Mouse (Mus musculus): ENCODE measurements around the gene Cyth2. TPM values are rescaled to one million over a fixed set of nuclear protein-coding genes. Genes with fewer than 3 reads are reported as not detected.

Gene Cyth2
- polyA plus RNA-seq, 1 experiment from 2014 or later, result 327 TPM

DNA sequence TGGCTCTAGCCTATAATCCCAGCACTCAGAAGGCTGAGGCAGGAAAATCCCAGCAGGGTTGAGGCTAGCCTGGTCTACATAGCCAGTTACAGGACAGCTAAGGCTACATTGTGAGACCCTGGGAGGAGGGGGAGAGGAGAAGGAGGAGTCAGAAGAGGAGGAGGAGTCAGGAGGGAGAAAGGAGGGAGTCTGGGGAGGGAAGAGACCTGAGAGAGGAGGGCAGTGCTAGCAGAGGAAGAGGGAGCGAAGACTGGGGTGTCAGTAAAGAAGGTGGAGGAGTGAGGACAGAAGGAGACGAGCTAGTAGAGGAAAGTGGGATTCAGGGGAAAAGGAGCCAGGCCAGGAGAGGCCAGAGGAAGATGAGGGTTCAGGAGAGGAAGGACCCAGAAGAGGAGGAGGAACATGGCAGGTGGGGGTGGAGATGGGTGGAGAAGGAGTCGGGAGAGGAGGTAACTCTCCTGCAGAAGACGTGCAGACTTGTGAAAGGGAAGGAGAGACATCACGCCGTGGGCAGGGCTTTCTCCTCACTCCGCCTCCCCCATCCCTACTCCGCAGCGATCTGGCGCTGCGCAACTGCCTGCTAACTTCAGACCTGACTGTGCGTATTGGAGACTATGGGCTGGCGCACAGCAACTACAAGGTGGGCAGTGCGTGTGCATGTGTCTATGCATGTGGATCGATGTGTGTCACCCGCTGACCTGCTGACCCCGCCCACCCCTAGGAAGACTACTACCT is 22.5 kb downstream of the Cyth2 start:
- peaks cover 3% of the 10 kb centered on the region; the same call in 1 of the 2 replicates for H3K9me3 ChIP-seq (ENCODE audit: control insufficient read depth, low read length)
- no peak overlapping the region for H3K9ac ChIP-seq (replicated peaks; ENCODE audit: low read depth, low read length)
- WGBS, result 81% methylated on average over 17 of the region's 17 CpGs
- H3K4me2 ChIP-seq (ENCODE audit: low read length), result no peak overlapping the region
- peaks cover 10% of the 10 kb centered on the region for H3K4me1 ChIP-seq (replicated peaks; ENCODE audit: control insufficient read depth, insufficient read depth, low read length)
- no peak overlapping the region for H3K4me3 ChIP-seq (replicated peaks; ENCODE audit: low read length)
- peaks cover 50% of the 10 kb centered on the region for H3K36me3 ChIP-seq (ENCODE audit: control insufficient read depth, insufficient read depth)
- no peak overlapping the region for H3K27ac ChIP-seq (ENCODE audit: low read length)
- 0 out of 2 replicates have a peak, but pooled peaks have one; percentile 20 for ATAC-seq
- H3K27me3 ChIP-seq (replicated peaks; ENCODE audit: control insufficient read depth, insufficient read depth, low read length), result no peaks in the 10 kb centered on the region

DNA sequence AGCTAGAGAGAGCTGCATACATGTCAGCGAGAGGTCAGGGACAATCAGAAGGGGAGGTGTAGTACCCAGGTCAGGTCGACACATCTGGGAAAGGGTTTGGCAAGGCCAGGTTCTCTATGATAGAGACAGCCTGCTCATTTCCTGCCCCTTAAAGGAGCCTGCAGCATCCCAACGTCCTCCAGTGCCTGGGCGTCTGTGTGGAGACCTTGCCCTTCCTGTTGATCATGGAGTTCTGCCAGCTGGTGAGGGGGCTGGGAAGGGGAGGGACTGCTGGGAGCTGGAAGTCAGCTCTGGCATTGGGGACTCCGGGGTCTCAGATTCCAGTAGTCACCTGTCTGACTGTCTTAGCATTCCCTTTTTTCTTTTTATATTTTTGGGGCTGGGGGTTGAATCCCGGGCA is 23.7 kb downstream of the Cyth2 start:
- peaks cover 18% of the 10 kb centered on the region for H3K4me1 ChIP-seq (replicated peaks; ENCODE audit: control insufficient read depth, insufficient read depth, low read length)
- 89% methylated on average over 6 of the region's 6 CpGs for WGBS
- H3K4me3 ChIP-seq (replicated peaks; ENCODE audit: low read length), result no peak overlapping the region
- no peaks in the 10 kb centered on the region for H3K27me3 ChIP-seq (replicated peaks; ENCODE audit: control insufficient read depth, insufficient read depth, low read length)
- H3K36me3 ChIP-seq (ENCODE audit: control insufficient read depth, insufficient read depth), result peaks cover 47% of the 10 kb centered on the region
- no peak overlapping the region for H3K27ac ChIP-seq (ENCODE audit: low read length)
- H3K4me2 ChIP-seq (ENCODE audit: low read length), result no peak overlapping the region
- no peak for ATAC-seq
- peaks cover 3% of the 10 kb centered on the region; the same call in 1 of the 2 replicates for H3K9me3 ChIP-seq (ENCODE audit: control insufficient read depth, low read length)
- no peak overlapping the region for H3K9ac ChIP-seq (replicated peaks; ENCODE audit: low read depth, low read length)

DNA sequence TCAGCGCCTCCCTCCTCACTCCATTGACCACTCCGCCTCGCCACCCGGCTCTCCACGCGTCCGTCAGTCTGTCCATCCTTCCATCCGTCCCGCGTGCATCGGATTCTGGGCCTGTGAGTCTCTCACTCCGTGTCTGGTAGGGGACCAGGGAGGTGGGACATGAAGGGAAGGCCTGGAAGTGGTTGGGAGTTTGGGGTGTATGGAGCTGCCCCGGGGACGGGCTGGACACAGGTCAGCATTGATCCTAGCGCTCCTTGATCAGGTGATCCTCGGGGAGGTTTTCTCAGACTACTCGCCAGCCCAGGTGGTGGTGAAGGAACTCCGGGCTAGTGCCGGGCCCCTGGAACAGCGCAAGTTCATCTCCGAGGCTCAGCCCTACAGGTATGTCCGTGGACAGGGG is 26.7 kb downstream of the Cyth2 start:
- no peak overlapping the region for H3K9ac ChIP-seq (replicated peaks; ENCODE audit: low read depth, low read length)
- peaks cover 31% of the 10 kb centered on the region for H3K36me3 ChIP-seq (ENCODE audit: control insufficient read depth, insufficient read depth)

DNA sequence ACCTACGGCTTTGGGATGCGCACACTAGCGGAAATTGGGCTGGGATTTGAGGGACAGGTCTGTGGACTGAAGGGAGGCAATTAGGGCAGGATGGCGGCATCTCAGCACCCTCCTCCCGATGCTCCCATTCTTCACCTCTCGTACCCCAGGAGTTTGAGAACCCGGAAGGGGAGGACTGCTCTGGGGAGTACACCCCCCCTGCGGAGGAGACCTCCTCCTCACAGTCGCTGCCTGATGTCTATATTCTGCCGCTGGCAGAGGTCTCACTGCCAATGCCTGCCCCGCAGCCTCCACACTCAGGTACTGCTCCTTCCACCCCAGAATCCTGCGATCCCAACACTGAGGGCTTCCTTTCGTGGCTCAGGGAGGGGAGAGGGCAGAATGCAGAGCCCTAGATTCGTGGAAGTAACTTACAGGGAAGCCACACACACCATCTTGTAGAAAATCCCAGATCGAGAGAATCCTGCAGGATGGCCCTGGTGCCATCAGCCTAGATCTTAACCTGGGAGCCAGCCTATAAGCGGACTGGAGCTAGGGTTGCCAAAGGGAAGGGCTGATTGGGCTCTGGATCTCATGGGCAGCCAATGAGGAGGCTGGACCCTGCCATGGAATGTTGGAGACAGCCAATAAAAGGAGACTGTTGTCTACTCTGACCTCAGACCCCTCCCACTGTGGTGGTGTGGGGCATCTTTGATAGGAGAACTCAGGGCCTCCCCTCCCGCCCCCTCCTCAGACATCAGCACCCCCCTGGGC is 27.5 kb downstream of the Cyth2 start:
- H3K27me3 ChIP-seq (replicated peaks; ENCODE audit: control insufficient read depth, insufficient read depth, low read length), result no peaks in the 10 kb centered on the region
- H3K4me1 ChIP-seq (replicated peaks; ENCODE audit: control insufficient read depth, insufficient read depth, low read length), result peaks cover 21% of the 10 kb centered on the region
- peak overlapping the region; percentile 92 for H3K9ac ChIP-seq (replicated peaks; ENCODE audit: low read depth, low read length)
- H3K9me3 ChIP-seq (ENCODE audit: control insufficient read depth, low read length), result peaks cover 3% of the 10 kb centered on the region; the same call in 1 of the 2 replicates
- WGBS, result 12% methylated on average over 17 of the region's 17 CpGs
- H3K4me3 ChIP-seq (replicated peaks; ENCODE audit: low read length), result peak overlapping the region; percentile 95
- peaks cover 26% of the 10 kb centered on the region for H3K36me3 ChIP-seq (ENCODE audit: control insufficient read depth, insufficient read depth)
- H3K27ac ChIP-seq (ENCODE audit: low read length), result no peak overlapping the region; the same call in 1 of the 2 replicates
- 0 out of 2 replicates have a peak, but pooled peaks have one; percentile 7 for ATAC-seq
- H3K4me2 ChIP-seq (ENCODE audit: low read length), result peak overlapping the region; percentile 93

More for the DNA sequence above, 26.7 kb downstream of the Cyth2 start:
- no peak overlapping the region for H3K4me3 ChIP-seq (replicated peaks; ENCODE audit: low read length)
- no peak for ATAC-seq
- no peak overlapping the region for H3K27ac ChIP-seq (ENCODE audit: low read length)
- no peaks in the 10 kb centered on the region for H3K27me3 ChIP-seq (replicated peaks; ENCODE audit: control insufficient read depth, insufficient read depth, low read length)
- H3K4me2 ChIP-seq (ENCODE audit: low read length), result no peak overlapping the region
- 90% methylated on average over 22 of the region's 22 CpGs for WGBS
- peaks cover 3% of the 10 kb centered on the region; the same call in 1 of the 2 replicates for H3K9me3 ChIP-seq (ENCODE audit: control insufficient read depth, low read length)
- peaks cover 21% of the 10 kb centered on the region for H3K4me1 ChIP-seq (replicated peaks; ENCODE audit: control insufficient read depth, insufficient read depth, low read length)

DNA sequence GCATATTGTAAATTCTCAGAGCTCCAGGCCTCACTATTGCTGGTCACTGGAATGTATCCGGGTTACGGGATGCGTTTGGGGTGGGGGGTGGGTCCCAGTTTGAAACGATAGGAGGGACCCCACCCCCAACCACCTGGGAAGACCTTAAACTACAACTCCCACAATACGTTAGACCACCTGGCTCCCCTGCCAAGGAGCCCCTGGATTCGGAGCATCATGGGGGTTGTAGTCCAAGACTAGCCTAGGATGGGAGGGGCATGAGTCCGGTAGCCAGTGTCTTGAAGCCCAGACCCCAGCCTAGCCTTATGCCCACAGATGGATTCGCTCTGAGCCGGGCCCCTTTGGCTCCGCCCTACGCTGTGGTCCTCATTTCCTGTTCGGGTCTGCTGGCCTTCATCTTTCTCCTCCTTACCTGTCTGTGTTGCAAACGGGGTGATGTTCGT is 28.2 kb downstream of the Cyth2 start:
- H3K4me2 ChIP-seq (ENCODE audit: low read length), result peak overlapping the region; percentile 93
- H3K27ac ChIP-seq (ENCODE audit: low read length), result peak overlapping the region; percentile 90
- H3K4me3 ChIP-seq (replicated peaks; ENCODE audit: low read length), result peak overlapping the region; percentile 95
- WGBS, result under 1% methylated on average over 14 of the region's 14 CpGs
- H3K27me3 ChIP-seq (replicated peaks; ENCODE audit: control insufficient read depth, insufficient read depth, low read length), result no peaks in the 10 kb centered on the region
- H3K36me3 ChIP-seq (ENCODE audit: control insufficient read depth, insufficient read depth), result peaks cover 26% of the 10 kb centered on the region
- peak; percentile 39 for ATAC-seq
- peaks cover 3% of the 10 kb centered on the region; the same call in 1 of the 2 replicates for H3K9me3 ChIP-seq (ENCODE audit: control insufficient read depth, low read length)
- peak overlapping the region; percentile 92 for H3K9ac ChIP-seq (replicated peaks; ENCODE audit: low read depth, low read length)
- H3K4me1 ChIP-seq (replicated peaks; ENCODE audit: control insufficient read depth, insufficient read depth, low read length), result peaks cover 21% of the 10 kb centered on the region

DNA sequence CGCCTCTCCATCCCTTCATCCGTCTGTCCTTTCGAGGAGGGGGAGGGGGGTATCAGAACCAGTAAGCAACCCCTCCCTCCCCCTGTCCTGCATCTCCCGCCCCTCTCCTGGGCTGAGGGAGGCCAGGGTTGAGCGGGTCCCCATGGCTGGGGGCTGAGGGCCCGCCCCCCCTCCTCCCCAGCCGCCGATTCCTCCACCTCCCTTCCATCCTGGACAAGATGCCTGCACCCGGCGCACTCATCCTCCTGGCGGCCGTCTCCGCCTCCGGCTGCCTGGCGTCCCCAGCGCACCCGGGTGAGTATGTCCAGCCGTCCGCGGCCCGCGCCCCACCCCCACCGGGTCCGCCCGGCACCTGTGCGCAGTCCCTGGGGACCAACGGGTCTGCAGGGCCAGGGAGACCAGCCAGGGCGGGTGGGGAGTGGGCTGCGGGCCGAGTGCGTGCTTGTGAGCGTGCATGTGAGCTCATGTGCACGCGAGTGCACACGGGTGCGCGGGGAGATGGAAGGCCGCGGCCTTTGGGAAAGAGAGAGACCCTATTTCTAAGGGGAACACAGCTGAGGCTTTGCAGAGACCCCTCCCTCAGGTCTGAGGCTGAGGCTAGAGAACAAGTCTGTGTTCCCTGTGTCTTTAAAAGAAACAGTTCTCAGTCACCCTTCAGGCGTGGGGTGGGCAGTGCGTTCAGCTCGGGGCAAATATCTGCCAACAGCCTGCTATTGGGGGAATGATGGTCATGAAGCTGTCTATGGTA is 28.8 kb downstream of the Cyth2 start:
- H3K27ac ChIP-seq (ENCODE audit: low read length), result peak overlapping the region; percentile 90
- no peaks in the 10 kb centered on the region for H3K27me3 ChIP-seq (replicated peaks; ENCODE audit: control insufficient read depth, insufficient read depth, low read length)
- H3K4me1 ChIP-seq (replicated peaks; ENCODE audit: control insufficient read depth, insufficient read depth, low read length), result peaks cover 21% of the 10 kb centered on the region
- peak overlapping the region; percentile 93 for H3K4me2 ChIP-seq (ENCODE audit: low read length)
- peak overlapping the region; percentile 95 for H3K4me3 ChIP-seq (replicated peaks; ENCODE audit: low read length)
- ATAC-seq, result peak; percentile 31
- peaks cover 3% of the 10 kb centered on the region; the same call in 1 of the 2 replicates for H3K9me3 ChIP-seq (ENCODE audit: control insufficient read depth, low read length)
- WGBS, result under 1% methylated on average over 36 of the region's 42 CpGs
- H3K36me3 ChIP-seq (ENCODE audit: control insufficient read depth, insufficient read depth), result peaks cover 26% of the 10 kb centered on the region
- H3K9ac ChIP-seq (replicated peaks; ENCODE audit: low read depth, low read length), result peak overlapping the region; percentile 92

DNA sequence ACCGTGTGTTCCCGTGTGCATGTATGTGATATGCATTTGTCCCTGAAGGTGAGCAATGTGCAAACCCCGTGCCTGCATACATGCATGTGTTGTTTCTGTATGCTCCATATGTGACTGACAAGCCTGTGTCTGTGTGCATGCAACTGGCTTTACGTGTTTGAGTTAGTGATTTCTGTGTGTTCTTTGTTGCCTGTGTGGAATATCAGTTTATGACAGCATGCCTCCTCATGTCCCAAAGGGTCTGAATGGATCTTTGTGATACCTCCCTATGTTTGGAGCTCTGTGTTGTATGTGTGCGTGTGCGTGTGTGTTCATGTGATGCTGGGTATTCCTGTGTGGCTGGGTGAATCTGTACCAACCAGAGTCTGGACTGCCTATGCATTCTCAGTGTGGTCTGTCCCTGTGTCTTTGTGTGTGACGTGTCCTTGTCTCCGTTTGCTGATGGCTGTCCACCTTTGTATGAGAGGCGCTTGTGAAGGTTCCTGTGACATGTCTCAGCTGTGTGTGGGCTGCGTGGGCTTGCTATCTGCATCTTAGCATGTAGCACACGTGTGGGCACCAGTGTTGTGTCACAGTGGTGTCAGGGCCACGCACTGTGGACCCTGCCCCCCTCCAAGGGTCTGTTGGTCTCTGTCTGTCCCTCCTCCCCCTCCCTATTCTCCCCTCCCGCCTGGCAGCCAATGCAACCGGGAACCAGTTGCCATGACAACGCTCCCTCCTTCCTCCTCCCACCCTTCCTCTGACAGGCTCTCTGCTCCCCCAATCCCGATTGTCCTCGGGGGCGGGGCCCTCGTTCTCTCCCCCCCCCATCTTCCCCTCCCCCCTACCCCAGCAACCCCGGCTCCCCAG is 29.6 kb downstream of the Cyth2 start, which contains the start of gene Sult2b1:
TSS of gene Sult2b1 (minus strand) at position 146 of the 849 bp plus-strand sequence.
- Histone ChIP-seq H3K9me3 (ENCODE audit: control insufficient read depth, low read length) (peaks cover under 1% of the 10 kb centered on the region; the same call in 1 of the 2 replicates), H3K4me3 (replicated peaks; ENCODE audit: low read length) (peak within 1 kb of the TSS; percentile 95), H3K27me3 (replicated peaks; ENCODE audit: control insufficient read depth, insufficient read depth, low read length) (no peaks in the 10 kb centered on the region), H3K9ac (replicated peaks; ENCODE audit: low read depth, low read length) (peak within 1 kb of the TSS; percentile 92), H3K4me2 (ENCODE audit: low read length) (peak within 1 kb of the TSS; percentile 93), H3K36me3 (ENCODE audit: control insufficient read depth, insufficient read depth) (peaks cover 20% of the 10 kb centered on the region), H3K4me1 (replicated peaks; ENCODE audit: control insufficient read depth, insufficient read depth, low read length) (peaks cover 21% of the 10 kb centered on the region), H3K27ac (ENCODE audit: low read length) (peak within 1 kb of the TSS; percentile 98)
- 15% methylated on average over 20 of the region's 20 CpGs for WGBS
- ATAC-seq, result peak; percentile 63

DNA sequence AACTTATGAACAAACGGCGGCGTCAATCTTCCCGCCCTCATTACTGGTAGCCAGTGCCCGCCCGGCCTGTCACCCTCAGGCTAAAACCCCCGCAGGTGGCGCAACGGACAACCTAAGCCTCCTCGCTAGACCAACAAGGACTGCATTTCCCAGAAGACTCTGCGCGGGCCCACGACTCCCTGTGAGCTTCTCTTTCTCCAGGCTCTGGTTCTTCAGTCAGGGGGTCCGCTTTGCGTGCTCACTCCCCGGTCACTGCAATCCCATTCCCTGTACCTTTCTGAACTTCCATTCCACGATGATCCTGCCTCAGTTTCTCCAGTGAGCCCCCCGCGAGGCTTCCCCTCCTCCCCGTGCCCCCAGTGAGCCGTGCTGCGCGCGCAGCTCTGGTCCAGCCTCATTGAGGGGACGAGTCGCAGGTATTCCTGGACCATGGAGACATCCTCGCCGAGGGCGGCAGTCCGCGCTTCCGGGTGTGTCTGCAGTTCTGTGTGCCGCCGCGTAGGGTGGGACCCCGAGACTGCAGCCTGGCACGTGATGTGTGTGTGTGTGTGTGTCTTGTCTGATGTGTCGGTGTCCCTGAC is 30.8 kb downstream of the Cyth2 start, which contains the start of gene Lmtk3:
TSS of gene Lmtk3 (plus strand) at position 228 of the 581 bp plus-strand sequence.
- WGBS, result under 1% methylated on average over 38 of the region's 38 CpGs
- H3K36me3 ChIP-seq (ENCODE audit: control insufficient read depth, insufficient read depth), result peaks cover 9% of the 10 kb centered on the region

More for the DNA sequence above, 30.8 kb downstream of the Cyth2 start, which contains the start of gene Lmtk3:
- Histone ChIP-seq H3K27me3 (replicated peaks; ENCODE audit: control insufficient read depth, insufficient read depth, low read length) (no peaks in the 10 kb centered on the region), H3K4me1 (replicated peaks; ENCODE audit: control insufficient read depth, insufficient read depth, low read length) (peaks cover 29% of the 10 kb centered on the region), H3K27ac (ENCODE audit: low read length) (peak within 1 kb of the TSS; percentile 98), H3K9ac (replicated peaks; ENCODE audit: low read depth, low read length) (peak within 1 kb of the TSS; percentile 62), H3K4me3 (replicated peaks; ENCODE audit: low read length) (peak within 1 kb of the TSS; percentile 95), H3K9me3 (ENCODE audit: control insufficient read depth, low read length) (no peaks in the 10 kb centered on the region), H3K4me2 (ENCODE audit: low read length) (peak within 1 kb of the TSS; percentile 58)
- ATAC-seq, result peak; percentile 54
